Mouse (Mus musculus): ENCODE measurements around the gene Rspo1. TPM values are rescaled to one million over a fixed set of nuclear protein-coding genes. Genes with fewer than 3 reads are reported as not detected.

The Rspo1 gene
- total RNA-seq, 2 experiments from 2014 or later: 8.8 to 9.8 TPM

DNA sequence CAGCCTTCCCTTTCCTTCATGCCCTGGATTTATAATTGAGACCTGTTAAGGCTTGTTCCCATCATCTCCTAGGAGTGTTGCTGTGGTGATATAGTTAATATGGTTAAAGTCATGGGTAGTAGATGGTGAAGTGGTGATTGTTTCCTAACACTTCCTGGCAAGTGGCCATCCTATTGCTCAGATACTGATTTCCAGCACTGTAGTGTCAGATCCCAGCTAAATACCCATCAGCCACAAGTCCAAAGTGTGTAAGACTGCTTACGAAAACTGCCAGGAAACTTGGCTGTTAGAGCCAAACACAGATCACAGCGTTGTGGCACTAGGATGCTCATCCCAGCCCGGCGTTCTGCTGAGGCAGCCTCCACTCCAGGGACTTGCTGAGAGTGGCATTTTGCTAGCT, 48.1 kb downstream of the Rspo1 start:
- no peak for DNase-seq

DNA sequence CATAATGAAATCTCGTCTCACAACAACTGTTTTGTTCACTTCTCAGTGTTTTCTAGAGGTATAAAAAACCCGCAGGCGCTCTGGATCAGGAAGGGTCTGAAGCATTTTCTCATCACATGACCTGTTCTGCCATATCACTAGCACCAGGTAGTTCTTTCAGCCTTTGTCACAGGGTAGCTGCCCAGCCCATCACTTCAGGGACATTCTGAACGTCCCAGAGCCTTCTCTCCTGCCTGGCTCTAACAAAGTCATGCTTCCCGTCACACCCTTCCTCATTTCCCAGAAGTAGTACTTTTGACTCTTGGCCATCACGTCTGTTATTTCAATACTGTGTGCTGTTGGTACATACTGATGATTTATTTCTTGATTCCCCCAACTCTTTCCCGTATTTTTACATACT, 58.2 kb downstream of the Rspo1 start:
- DNase-seq: no peak

DNA sequence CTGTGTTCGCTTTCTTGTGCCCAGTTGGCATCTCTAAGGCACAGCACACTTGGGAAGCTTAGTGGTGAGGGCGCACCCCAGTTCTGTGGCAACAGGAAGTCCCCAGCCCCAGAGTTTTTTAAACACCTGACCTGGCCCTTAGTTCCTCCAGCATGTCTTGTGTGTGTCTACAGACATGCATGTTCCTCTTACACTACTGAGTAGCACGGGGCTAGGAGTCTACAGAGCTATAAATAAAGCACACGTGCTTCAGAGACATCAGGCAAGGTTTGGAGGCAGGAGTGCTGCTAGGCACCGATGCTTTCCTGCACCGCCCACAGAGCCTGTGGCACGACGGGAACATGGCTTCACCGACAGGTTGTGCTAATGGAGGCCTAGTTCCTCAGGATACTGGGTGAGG, 69.2 kb downstream of the Rspo1 start:
- no peak for DNase-seq

DNA sequence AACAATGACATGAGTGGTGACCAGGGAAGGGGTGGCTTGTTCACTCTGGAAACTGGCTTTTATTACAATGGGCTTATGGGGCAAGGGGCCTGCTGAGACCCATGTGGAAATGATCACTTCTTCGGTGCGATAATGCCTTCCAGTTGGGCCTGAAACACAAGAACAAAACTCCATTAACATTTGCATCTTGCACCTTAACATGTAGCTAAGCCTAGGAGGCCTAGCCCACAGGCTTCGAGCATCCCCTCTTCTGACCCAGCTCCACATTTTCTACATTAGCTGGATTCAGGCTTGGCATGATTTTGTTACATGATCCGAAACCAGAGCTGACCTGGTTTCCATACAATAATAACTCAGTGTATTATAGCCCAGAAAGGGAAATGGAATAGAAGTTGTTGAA, 70.2 kb downstream of the Rspo1 start:
- no peak for DNase-seq

DNA sequence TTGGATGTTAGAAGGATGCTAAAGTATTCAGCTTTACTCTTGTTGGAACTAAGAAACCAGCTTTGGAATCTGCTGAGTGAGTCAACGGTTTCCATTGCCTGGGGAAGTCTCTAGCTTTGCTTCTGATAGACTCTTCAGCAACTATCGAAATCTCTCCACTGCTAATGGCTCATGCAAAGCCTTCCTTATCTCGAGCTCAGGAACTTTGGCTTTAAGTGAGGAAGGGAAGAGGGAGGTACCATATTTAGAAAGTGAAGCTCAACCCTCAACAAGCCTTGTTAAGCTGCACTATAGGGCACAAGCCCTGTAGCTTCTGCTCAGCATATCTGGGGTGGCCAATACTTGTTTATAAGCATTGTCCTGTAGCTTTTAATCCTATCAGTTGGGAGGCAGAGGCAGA, 71.0 kb downstream of the Rspo1 start:
- DNase-seq: no peak

DNA sequence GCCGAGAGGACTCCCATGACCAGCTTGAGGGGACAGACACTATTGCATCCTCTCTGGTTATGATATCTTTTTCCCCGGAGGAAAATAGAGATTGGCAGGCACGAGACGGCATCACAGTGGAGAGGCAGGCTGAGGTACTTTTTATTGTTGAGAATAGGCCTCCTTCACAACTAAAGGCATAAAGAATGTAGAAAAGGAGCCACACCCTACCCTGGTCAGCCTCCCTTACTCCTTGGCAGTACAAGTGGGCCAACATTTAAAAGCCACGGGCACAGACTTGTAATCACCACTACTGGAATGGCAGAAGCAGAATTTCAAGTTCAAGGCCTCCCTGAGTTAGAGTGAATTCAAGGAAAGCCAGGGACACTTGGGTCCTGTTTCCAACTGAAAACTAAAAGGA, 71.8 kb downstream of the Rspo1 start:
- no peak for DNase-seq

Other genes with a start within 250 kb of the Rspo1 start
- 10 to 100 TPM; 40.9 to 51.4 TPM for gene Inpp5b, start 244.6 kb upstream of the Rspo1 start, total RNA-seq (2021)
- 10 to 100 TPM; 25.1 to 29.6 TPM for gene Mtf1, start 184.3 kb upstream of the Rspo1 start, total RNA-seq (2021)
- gene Yrdc, start 135.8 kb upstream of the Rspo1 start, total RNA-seq (2021): 10 to 100 TPM; 32.0 to 33.5 TPM
- gene 1110065P20Rik, start 135.2 kb upstream of the Rspo1 start, total RNA-seq (2021): 10 to 100 TPM; 87.1 to 93.6 TPM
- gene Maneal, start 124.3 kb upstream of the Rspo1 start, total RNA-seq (2021): 10 to 100 TPM; 50.6 to 52.1 TPM
- 10 to 100 TPM; 35.0 to 40.9 TPM for gene Epha10, start 105.5 kb upstream of the Rspo1 start, total RNA-seq (2021)
- 10 to 100 TPM; 25.2 to 26.1 TPM for gene 9930104L06Rik, start 49.4 kb upstream of the Rspo1 start, total RNA-seq (2021)
- gene Cdca8, start 47.1 kb upstream of the Rspo1 start, total RNA-seq (2021): 1 to 10 TPM; 1.9 to 2.0 TPM
- 10 to 100 TPM; 59.3 to 62.4 TPM for gene Gnl2, start 30.2 kb downstream of the Rspo1 start, total RNA-seq (2021)
- under 1 TPM; 0.62 to 0.76 TPM for gene Dnali1, start 79.3 kb downstream of the Rspo1 start, total RNA-seq (2021)
- gene Snip1, start 80.2 kb downstream of the Rspo1 start, total RNA-seq (2021): 10 to 100 TPM; 16.2 to 16.5 TPM
- 100 to 1,000 TPM; 112 to 118 TPM for gene Meaf6, start 98.7 kb downstream of the Rspo1 start, total RNA-seq (2021)
- 1 to 10 TPM in 1 of 2 experiments, under 1 TPM in 1; 0.83 to 1.2 TPM for gene Zc3h12a, start 141.4 kb downstream of the Rspo1 start, total RNA-seq (2021)

All from layer of hippocampus, postnatal 36 days (tissue).